Mouse (Mus musculus) bone marrow, adult 2 months (tissue): ENCODE data around the gene Myo7a. TPM values are rescaled to one million over a fixed set of nuclear protein-coding genes. Genes with fewer than 3 reads are reported as not detected.

Experiments used
- H3K27ac ChIP-seq: fragments of 200-500 bp; 2 replicates; pipeline ENCODE4 v1.5.1; 2012; ENCODE audit warnings: low read depth, mild to moderate bottlenecking, control low read depth, inconsistent platforms, low read length; ENCODE audit not compliant: control insufficient read depth, poor library complexity, insufficient read depth
- H3K4me1 ChIP-seq: fragments of 200-500 bp; 2 replicates; pipeline ENCODE4 v1.6.1; 2011; ENCODE audit warnings: low read length; ENCODE audit not compliant: control insufficient read depth, insufficient read depth
- H3K4me3 ChIP-seq: fragments of 200-500 bp; replicated peaks from 2 replicates; pipeline ENCODE3; 2011; ENCODE audit warnings: mild to moderate bottlenecking, low read depth, low read length, control low read depth; ENCODE audit not compliant: control insufficient read depth
- CTCF ChIP-seq: fragments of 200-500 bp; IDR thresholded peaks from 2 replicates; pipeline ENCODE4 v1.5.1; 2011; ENCODE audit warnings: low read length, control low read depth; ENCODE audit not compliant: control insufficient read depth, insufficient read depth
- POLR2A ChIP-seq: fragments of 200-500 bp; IDR thresholded peaks from 2 replicates; pipeline ENCODE4 v1.6.1; 2011; ENCODE audit warnings: low read depth, mild to moderate bottlenecking, control low read depth, low read length, borderline replicate concordance; ENCODE audit not compliant: control insufficient read depth
- WGBS: fragments of 180-500 bp; shearing (Covaris S2); methylation state at CpG from one replicate; pipeline ENCODE4 v1.1.7; 2018; 5-methylcytosine and 5-hydroxymethylcytosine counted together
- polyA plus RNA-seq: library from polyadenylated mRNA; stranded (reverse); fragments of >200 nt; gene quantifications from 2 replicates; pipeline ENCODE4 v1.2.4, GENCODE M21; 2011; ENCODE audit warnings: low replicate concordance; ENCODE audit not compliant: missing spikeins, insufficient read depth, insufficient read length

The Myo7a gene
- polyA plus RNA-seq, 1 experiment, result 27.0 TPM

DNA sequence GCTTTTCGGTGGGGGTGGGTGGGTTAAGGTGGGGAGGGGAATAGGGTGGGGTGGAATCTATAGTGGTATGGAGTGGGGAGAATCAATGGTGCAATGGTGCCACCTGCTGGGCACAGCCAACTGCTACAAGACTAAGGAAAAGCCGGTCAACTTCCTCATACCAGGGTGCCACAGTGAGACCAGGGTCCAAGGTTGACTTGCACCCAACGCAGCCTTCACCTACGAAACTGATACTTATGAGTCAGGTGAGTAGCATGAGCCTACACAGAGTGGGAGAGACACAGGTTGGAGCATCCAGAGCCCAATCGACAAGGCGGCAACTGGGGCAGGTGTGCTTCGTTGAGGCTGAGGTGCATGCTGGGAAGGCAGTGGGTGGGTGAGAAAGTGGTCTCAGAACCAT is 1.0 kb upstream of the Myo7a start:
- Histone ChIP-seq H3K4me1 (no peaks in the 10 kb centered on the region; the same call in 1 of the 2 replicates), H3K4me3 (peak overlapping the region; percentile 24), H3K27ac (no peak overlapping the region)
- WGBS, result 1% methylated on average over 7 of the region's 7 CpGs
- no peak for TF ChIP-seq POLR2A
- peak; percentile 91 for TF ChIP-seq CTCF

- WGBS, result 80% methylated on average over 2 of the region's 2 CpGs
- no peak overlapping the region for H3K4me3 ChIP-seq
- TF ChIP-seq CTCF (no peak), POLR2A (no peak)
- H3K4me1 ChIP-seq, result no peaks in the 10 kb centered on the region; the same call in 1 of the 2 replicates
- no peak overlapping the region for H3K27ac ChIP-seq
Observed at GRCm38 (mm10) chr7:98119961-98120232, 573 bp upstream of the Myo7a start.

- Histone ChIP-seq H3K4me1 (no peaks in the 10 kb centered on the region; the same call in 1 of the 2 replicates), H3K4me3 (no peak overlapping the region)
- 31% methylated on average over 11 of the region's 11 CpGs for WGBS
Observed at GRCm38 (mm10) chr7:98117012-98117660, 2.2 kb downstream of the Myo7a start.

DNA sequence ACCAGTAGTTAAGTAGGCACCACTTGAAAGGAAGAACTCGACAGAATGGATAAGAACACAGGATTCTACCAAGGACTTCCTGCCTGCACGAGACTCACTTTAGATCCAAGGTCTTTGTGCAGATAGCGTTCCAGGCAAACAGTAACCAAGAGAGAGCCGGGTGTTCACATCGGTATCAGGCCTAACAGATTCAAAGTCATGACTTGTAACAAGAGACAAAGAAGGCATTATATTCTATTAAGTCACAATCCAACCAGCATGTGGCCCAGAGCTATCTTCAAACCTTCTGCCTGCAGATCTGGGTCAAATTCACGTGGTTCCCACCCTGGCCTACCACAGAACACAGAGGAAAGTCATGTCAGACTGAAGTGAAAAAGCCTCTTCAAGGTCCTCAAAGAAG is 4.7 kb downstream of the Myo7a start:
- TF ChIP-seq CTCF (no peak), POLR2A (no peak)
- Histone ChIP-seq H3K27ac (no peak overlapping the region), H3K4me1 (no peaks in the 10 kb centered on the region), H3K4me3 (no peak overlapping the region)
- WGBS, result 71% methylated on average over 6 of the region's 6 CpGs

More at GRCm38 (mm10) chr7:98117012-98117660, 2.2 kb downstream of the Myo7a start:
- no peak overlapping the region for H3K27ac ChIP-seq
- no peak for TF ChIP-seq CTCF
- TF ChIP-seq POLR2A, result no peak

DNA sequence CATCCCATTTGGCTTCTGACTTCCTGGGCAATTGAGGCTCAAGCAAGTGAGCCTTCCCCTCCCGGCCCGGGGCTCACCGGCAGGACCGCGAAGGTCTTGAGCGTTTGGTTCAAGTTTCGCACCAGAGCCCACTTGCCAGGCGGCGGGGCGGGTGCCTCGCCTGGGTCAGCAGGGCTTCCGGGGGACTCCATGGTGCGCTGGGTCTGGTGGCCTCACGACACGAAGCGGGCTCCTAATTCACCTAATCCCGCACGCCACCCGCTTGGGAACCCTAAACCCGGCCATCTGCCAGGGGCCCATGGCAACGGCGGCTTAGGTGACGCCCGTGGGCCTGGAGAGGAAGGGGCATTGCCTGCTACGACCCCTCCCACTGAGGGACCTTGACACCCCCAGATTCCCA is 8.1 kb downstream of the Myo7a start:
- H3K4me3 ChIP-seq, result no peak overlapping the region
- TF ChIP-seq CTCF, result no peak
- TF ChIP-seq POLR2A, result no peak
- no peaks in the 10 kb centered on the region for H3K4me1 ChIP-seq
- WGBS, result 16% methylated on average over 25 of the region's 25 CpGs
- H3K27ac ChIP-seq, result no peak overlapping the region

GRCm38 (mm10) chr7:98109771-98110170 is 9.6 kb downstream of the Myo7a start:
- no peak overlapping the region for H3K27ac ChIP-seq
- 76% methylated on average over 4 of the region's 4 CpGs for WGBS
- no peaks in the 10 kb centered on the region for H3K4me1 ChIP-seq
- TF ChIP-seq POLR2A, result no peak
- no peak for TF ChIP-seq CTCF
- H3K4me3 ChIP-seq, result no peak overlapping the region

DNA sequence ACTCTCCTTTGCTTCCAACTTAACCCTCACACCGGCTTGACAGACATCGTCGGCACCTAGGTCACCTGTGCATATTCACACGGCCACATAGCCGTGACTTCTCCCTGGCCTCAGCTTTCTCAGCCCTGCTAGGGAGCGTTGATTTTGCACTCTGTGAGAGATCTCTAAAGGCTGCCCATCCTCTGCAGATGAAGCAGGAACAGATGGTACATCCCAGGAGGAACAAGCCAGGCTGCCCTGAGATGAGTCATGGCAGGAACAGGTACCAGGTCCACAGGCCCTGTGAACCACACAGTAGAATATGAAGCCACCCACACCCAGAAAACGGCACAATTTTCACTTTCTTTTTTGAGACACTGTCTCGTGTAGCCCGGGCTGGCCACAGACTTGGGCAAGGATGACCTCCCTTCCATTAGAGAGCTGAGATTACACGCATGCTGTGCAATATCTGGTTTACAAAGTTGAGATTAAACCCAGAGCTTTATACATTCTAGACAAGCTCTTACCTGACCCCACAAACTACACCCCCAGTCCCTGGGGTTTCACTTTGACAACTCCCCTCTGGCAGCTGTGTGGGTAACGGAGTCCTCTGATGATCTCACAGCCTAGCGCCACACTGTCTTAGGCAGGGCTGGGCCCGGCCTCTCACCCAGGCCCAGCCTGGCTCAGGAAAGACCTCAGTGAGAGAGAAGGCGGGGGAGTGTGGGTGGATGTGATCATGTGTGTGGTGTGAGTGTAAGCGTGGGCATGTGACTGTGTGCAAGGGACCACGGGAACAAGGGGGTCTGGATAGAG is 10.5 kb downstream of the Myo7a start:
- 63% methylated on average over 16 of the region's 16 CpGs for WGBS

GRCm38 (mm10) chr7:98106272-98106671 is 13.1 kb downstream of the Myo7a start:
- no peak overlapping the region for H3K4me3 ChIP-seq
- 77% methylated on average over 7 of the region's 7 CpGs for WGBS
- no peak for TF ChIP-seq CTCF
- no peak for TF ChIP-seq POLR2A
- H3K4me1 ChIP-seq, result no peaks in the 10 kb centered on the region
- H3K27ac ChIP-seq, result no peak overlapping the region

More for the DNA sequence above, 10.5 kb downstream of the Myo7a start:
- Histone ChIP-seq H3K27ac (no peak overlapping the region), H3K4me3 (no peak overlapping the region), H3K4me1 (no peaks in the 10 kb centered on the region)
- no peak for TF ChIP-seq CTCF
- no peak for TF ChIP-seq POLR2A

DNA sequence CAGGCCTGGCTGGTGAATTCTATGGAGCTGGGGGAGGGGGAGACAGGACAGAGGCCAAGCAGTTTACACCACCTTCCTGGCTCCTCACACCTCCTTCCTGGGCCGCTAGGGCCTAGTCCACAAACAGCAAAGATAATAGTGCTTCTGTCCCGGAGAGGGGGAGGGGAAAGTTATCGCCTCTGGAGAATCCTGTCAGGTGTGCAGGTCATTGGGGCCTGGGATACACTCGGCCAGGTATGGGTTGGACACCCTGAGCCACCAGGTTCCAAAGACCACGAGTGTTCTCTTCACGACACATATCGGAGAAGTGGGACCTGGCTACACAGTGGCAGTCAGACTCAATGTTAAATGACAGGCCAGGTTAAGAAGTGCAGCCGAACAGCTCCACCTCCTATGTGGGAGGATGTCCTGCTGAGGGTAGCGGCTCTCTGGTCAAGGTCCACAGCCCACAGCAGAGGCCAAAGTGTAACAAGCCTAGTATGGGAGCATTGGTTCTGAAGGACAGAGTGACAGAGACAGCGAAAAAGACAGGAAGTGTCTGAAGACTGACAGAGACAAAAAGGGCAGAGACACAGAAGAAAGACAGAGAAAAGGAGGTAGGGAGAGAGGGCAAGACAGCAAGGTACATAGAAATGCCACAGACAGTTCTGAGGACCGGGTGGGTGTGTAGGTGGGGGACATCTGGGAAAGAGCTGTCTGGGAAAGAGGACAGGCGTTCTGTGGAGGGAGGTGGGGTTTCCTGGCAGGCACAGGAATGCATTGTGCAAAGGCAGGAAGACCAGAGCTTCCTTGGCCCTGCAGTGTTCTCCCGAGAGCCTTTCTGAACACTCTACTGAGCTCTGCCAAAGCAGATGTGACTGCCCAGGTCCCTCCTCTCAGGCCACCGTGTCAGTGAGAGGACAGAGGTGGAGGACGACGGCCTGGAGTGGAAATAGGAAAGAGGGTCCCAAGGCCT is 14.6 kb downstream of the Myo7a start:
- TF ChIP-seq POLR2A (no peak), CTCF (no peak)
- no peak overlapping the region for H3K27ac ChIP-seq
- no peak overlapping the region for H3K4me3 ChIP-seq
- WGBS, result 70% methylated on average over 16 of the region's 16 CpGs
- H3K4me1 ChIP-seq, result no peaks in the 10 kb centered on the region
